Mouse (Mus musculus): ENCODE results near the gene Dgki. TPM values are rescaled to one million over a fixed set of nuclear protein-coding genes. Genes with fewer than 3 reads are reported as not detected.

Dgki gene
- total and polyA plus RNA-seq, 3 experiments = not detected

DNA sequence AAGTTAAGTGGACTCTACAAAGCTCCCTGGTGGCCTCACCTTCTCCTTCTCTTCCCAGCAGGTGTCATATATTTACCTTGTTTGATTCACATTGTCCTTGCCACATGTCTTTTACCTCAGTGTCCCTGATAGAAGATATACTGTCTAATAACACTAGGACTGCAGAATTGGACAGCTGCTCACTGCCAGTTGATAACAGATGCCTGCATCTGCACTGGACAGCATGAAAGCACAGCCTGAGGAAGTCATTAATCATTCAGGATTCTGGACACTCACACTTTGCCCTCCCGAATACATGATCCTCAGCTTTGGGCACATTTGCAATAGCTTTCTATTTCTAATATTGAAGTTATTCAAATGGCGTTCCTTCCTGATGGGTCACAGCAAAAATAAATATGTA, 362.5 kb downstream of the Dgki start:
- Histone ChIP-seq H3K79me2 (ENCODE audit: control insufficient read depth, insufficient read depth, low read length, poor library complexity) (no peaks in the 10 kb centered on the region), H3K4me3 (ENCODE audit: control insufficient read depth in 1 of 2, insufficient read depth in 1 of 2, low read depth in 2 of 2, low read length in 2 of 2) (no peak overlapping the region), H3K27ac (ENCODE audit: control insufficient read depth, low read depth, low read length) (no peak overlapping the region), H3K27me3 (ENCODE audit: control insufficient read depth in 1 of 2, insufficient read depth in 2 of 2, low read length in 2 of 2) (no peaks in the 10 kb centered on the region), H3K4me1 (ENCODE audit: control insufficient read depth in 1 of 2, insufficient read depth in 2 of 2, low read length in 2 of 2) (no peaks in the 10 kb centered on the region), H3K36me3 (ENCODE audit: control insufficient read depth in 1 of 2, insufficient read depth in 2 of 2, low read length in 2 of 2) (no peaks in the 10 kb centered on the region), H3K9me3 (replicated peaks; ENCODE audit: insufficient read depth, low read length) (no peaks in the 10 kb centered on the region), H3K9ac (ENCODE audit: control insufficient read depth, low read depth, low read length, poor library complexity, severe bottlenecking) (no peak overlapping the region)
- no peak for TF ChIP-seq POLR2A (IDR thresholded peaks at IDR 0.05; ENCODE audit: control insufficient read depth in 1 of 2, insufficient read depth in 1 of 2, low read depth in 1 of 2, low read length in 2 of 2, poor library complexity in 1 of 2)
- no peak for TF ChIP-seq MAFK (IDR thresholded peaks at IDR 0.05; ENCODE audit: borderline replicate concordance, low read depth, low read length)
- TF ChIP-seq USF1 (IDR thresholded peaks at IDR 0.05; ENCODE audit: low read depth, low read length) = no peak
- no peak for TF ChIP-seq UBTF (IDR thresholded peaks at IDR 0.05; ENCODE audit: borderline replicate concordance, insufficient read depth, low read depth, low read length)
- TF ChIP-seq EP300 (IDR thresholded peaks at IDR 0.05; ENCODE audit: low read depth in 1 of 2, low read length in 2 of 2) = no peak
- TF ChIP-seq GABPA (IDR thresholded peaks at IDR 0.05; ENCODE audit: low read depth, low read length) = no peak
- no peak for TF ChIP-seq ELF1 (IDR thresholded peaks at IDR 0.05; ENCODE audit: low read depth, low read length)
- no peak for TF ChIP-seq JUND (IDR thresholded peaks at IDR 0.05; ENCODE audit: low read depth, low read length)
- no peak for TF ChIP-seq MAZ (IDR thresholded peaks at IDR 0.05; ENCODE audit: low read depth, low read length)
- TF ChIP-seq E2F4 (IDR thresholded peaks at IDR 0.05; ENCODE audit: borderline replicate concordance, low read depth, low read length) = no peak
- TF ChIP-seq NRF1 (IDR thresholded peaks at IDR 0.05; ENCODE audit: insufficient read depth, low read depth, low read length, poor library complexity, severe bottlenecking) = no peak
- no peak for TF ChIP-seq ETS1 (IDR thresholded peaks at IDR 0.05; ENCODE audit: low read depth, low read length)
- no peak for TF ChIP-seq TCF12 (IDR thresholded peaks at IDR 0.05; ENCODE audit: low read depth, low read length)
- no peak for TF ChIP-seq ZC3H11A (IDR thresholded peaks at IDR 0.05; ENCODE audit: low read depth, low read length)
- no peak for TF ChIP-seq MAX (IDR thresholded peaks at IDR 0.05; ENCODE audit: low read length)
- TF ChIP-seq ZMIZ1 (IDR thresholded peaks at IDR 0.05; ENCODE audit: low read depth, low read length) = no peak
- TF ChIP-seq ZNF384 (IDR thresholded peaks at IDR 0.05; ENCODE audit: low read depth, low read length) = no peak
- TF ChIP-seq HCFC1 (IDR thresholded peaks at IDR 0.05; ENCODE audit: low read depth, low read length) = no peak
- no peak for DNase-seq (ENCODE audit: low read depth, low spot score)

DNA sequence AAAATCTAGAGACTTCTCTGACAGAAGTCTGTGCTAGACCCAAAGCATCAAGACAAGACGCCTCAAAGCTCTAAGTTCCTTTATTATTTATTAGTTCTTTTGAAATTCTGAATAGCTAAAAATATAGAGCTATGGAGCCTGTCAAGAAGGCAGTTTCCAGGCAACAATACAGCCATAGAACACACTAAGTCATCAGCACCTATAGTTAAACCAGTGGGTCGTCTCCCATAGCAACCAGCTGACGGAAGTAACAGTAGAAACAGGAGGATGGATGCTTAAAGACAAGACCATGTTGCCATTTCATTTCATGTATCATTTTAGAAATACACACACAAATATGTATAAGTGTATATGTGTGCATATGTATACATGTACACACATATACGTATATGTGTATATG, 363.2 kb downstream of the Dgki start:
- H3K9me3 ChIP-seq (replicated peaks; ENCODE audit: insufficient read depth, low read length) = no peaks in the 10 kb centered on the region
- no peak for DNase-seq (ENCODE audit: low read depth, low spot score)
- TF ChIP-seq SMC3 (IDR thresholded peaks at IDR 0.05; ENCODE audit: low read depth, low read length) (no peak), SIN3A (IDR thresholded peaks at IDR 0.05; ENCODE audit: low read length) (no peak), POLR2AphosphoS5 (IDR thresholded peaks at IDR 0.05; ENCODE audit: borderline replicate concordance, low read depth, low read length) (no peak), HCFC1 (IDR thresholded peaks at IDR 0.05; ENCODE audit: low read depth, low read length) (no peak), TCF12 (IDR thresholded peaks at IDR 0.05; ENCODE audit: low read depth, low read length) (no peak), MYC (IDR thresholded peaks at IDR 0.05; ENCODE audit: low read depth, low read length) (no peak), USF2 (IDR thresholded peaks at IDR 0.05; ENCODE audit: borderline replicate concordance in 1 of 2, insufficient read depth in 1 of 2, low read depth in 1 of 2, low read length in 2 of 2) (no peak), ZMIZ1 (IDR thresholded peaks at IDR 0.05; ENCODE audit: low read depth, low read length) (no peak), NRF1 (IDR thresholded peaks at IDR 0.05; ENCODE audit: insufficient read depth, low read depth, low read length, poor library complexity, severe bottlenecking) (no peak), POLR2A (IDR thresholded peaks at IDR 0.05; ENCODE audit: control insufficient read depth in 1 of 2, insufficient read depth in 1 of 2, low read depth in 1 of 2, low read length in 2 of 2, poor library complexity in 1 of 2) (no peak), E2F4 (IDR thresholded peaks at IDR 0.05; ENCODE audit: borderline replicate concordance, low read depth, low read length) (no peak), TAL1 (IDR thresholded peaks at IDR 0.05; ENCODE audit: low read length) (no peak)
- no peak overlapping the region for H3K4me3 ChIP-seq (ENCODE audit: control insufficient read depth in 1 of 2, insufficient read depth in 1 of 2, low read depth in 2 of 2, low read length in 2 of 2)
- no peak overlapping the region for H3K9ac ChIP-seq (ENCODE audit: control insufficient read depth, low read depth, low read length, poor library complexity, severe bottlenecking)
- no peaks in the 10 kb centered on the region for H3K36me3 ChIP-seq (ENCODE audit: control insufficient read depth in 1 of 2, insufficient read depth in 2 of 2, low read length in 2 of 2)
- H3K27me3 ChIP-seq (ENCODE audit: control insufficient read depth in 1 of 2, insufficient read depth in 2 of 2, low read length in 2 of 2) = no peaks in the 10 kb centered on the region
- no peaks in the 10 kb centered on the region for H3K79me2 ChIP-seq (ENCODE audit: control insufficient read depth, insufficient read depth, low read length, poor library complexity)
- no peaks in the 10 kb centered on the region for H3K4me1 ChIP-seq (ENCODE audit: control insufficient read depth in 1 of 2, insufficient read depth in 2 of 2, low read length in 2 of 2)
- H3K27ac ChIP-seq (ENCODE audit: control insufficient read depth, low read depth, low read length) = no peak overlapping the region
